Mouse (Mus musculus) midbrain, embryonic 13.5 days (tissue): ENCODE measurements around the gene Rab5if. TPM values are rescaled to one million over a fixed set of nuclear protein-coding genes. Genes with fewer than 3 reads are reported as not detected.
"Not testable (repeated sequence)": the region's sequence is repeated elsewhere in the genome, so short reads cannot be mapped to it uniquely, and the experiment has no call there.

Source experiments
- ATAC-seq: fragments of 200-750 bp; cut with Nextera tagmentation; 2 replicates; pipeline ENCODE4 v1.8.0; 2017; ENCODE audit warnings: mild to moderate bottlenecking, moderate TSS enrichment, moderate library complexity
- H3K27ac ChIP-seq: fragments of 300-500 bp; sonication (generic); 2 replicates; pipeline ENCODE4 v1.5.1; 2015; ENCODE audit warnings: inconsistent platforms, mild to moderate bottlenecking, moderate library complexity
- H3K27me3 ChIP-seq: fragments of 300-500 bp; sonication (generic); 2 replicates; pipeline ENCODE4 v1.6.1; 2015; ENCODE audit warnings: mild to moderate bottlenecking, inconsistent platforms
- H3K36me3 ChIP-seq: fragments of 300-500 bp; sonication (generic); 2 replicates; pipeline ENCODE4 v1.6.1; 2015; ENCODE audit warnings: mild to moderate bottlenecking, inconsistent platforms
- H3K4me1 ChIP-seq: fragments of 300-500 bp; sonication (generic); replicated peaks from 2 replicates; pipeline ENCODE4 v1.6.1; 2015; ENCODE audit warnings: inconsistent platforms
- H3K4me2 ChIP-seq: fragments of 300-500 bp; sonication (generic); replicated peaks from 2 replicates; pipeline ENCODE4 v1.6.1; 2015; ENCODE audit warnings: moderate library complexity, mild to moderate bottlenecking, inconsistent platforms
- H3K4me3 ChIP-seq: fragments of 300-500 bp; sonication (generic); replicated peaks from 2 replicates; pipeline ENCODE4 v1.5.1; 2015; ENCODE audit warnings: mild to moderate bottlenecking, inconsistent platforms
- H3K9ac ChIP-seq: fragments of 300-500 bp; sonication (generic); replicated peaks from 2 replicates; pipeline ENCODE4 v1.6.1; 2015; ENCODE audit warnings: mild to moderate bottlenecking, inconsistent platforms
- H3K9me3 ChIP-seq: fragments of 300-500 bp; sonication (generic); 2 replicates; pipeline ENCODE4 v1.6.1; 2016; ENCODE audit warnings: mild to moderate bottlenecking, inconsistent platforms
- WGBS: fragments of 180-500 bp; shearing (Covaris S2); methylation state at CpG from one replicate; pipeline ENCODE4 v1.1.7; 2015; 5-methylcytosine and 5-hydroxymethylcytosine counted together
- polyA plus RNA-seq: library from polyadenylated mRNA; unstranded; fragments of >200 nt; fragmentation: Nextera tagmentation; extraction: Ambion mirVana; gene quantifications from 2 replicates; pipeline ENCODE4 v1.2.1, GENCODE M21; 2015

The Rab5if gene
- polyA plus RNA-seq, 1 experiment from 2014 or later, result 158 TPM

DNA sequence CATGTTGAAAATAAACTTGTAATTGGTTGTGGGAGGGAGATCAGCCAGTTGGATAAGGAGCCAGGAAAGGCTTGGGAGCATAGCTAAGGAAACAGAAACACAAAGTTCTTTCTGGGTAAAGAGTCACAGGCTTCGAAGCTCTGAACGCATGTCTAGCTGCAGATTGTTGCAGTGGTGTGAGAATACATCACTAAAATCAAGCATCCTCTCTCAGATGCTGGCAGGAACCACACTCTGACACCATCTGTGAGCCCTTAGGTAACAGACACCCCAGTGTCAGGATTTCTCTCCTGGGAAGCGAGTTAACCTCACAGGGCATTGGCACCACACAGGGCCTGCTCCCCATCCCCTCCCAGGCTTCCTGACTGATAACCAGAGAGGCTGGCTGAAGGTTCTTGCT lies 52.6 kb downstream of the Rab5if start:
- Histone ChIP-seq H3K4me1 (no peaks in the 10 kb centered on the region), H3K4me3 (no peak overlapping the region), H3K36me3 (no peaks in the 10 kb centered on the region), H3K4me2 (no peak overlapping the region), H3K9ac (no peak overlapping the region), H3K27me3 (no peaks in the 10 kb centered on the region), H3K9me3 (no peaks in the 10 kb centered on the region), H3K27ac (no peak overlapping the region)
- ATAC-seq, result no peak
- WGBS, result 94% methylated on average over 3 of the region's 3 CpGs

DNA sequence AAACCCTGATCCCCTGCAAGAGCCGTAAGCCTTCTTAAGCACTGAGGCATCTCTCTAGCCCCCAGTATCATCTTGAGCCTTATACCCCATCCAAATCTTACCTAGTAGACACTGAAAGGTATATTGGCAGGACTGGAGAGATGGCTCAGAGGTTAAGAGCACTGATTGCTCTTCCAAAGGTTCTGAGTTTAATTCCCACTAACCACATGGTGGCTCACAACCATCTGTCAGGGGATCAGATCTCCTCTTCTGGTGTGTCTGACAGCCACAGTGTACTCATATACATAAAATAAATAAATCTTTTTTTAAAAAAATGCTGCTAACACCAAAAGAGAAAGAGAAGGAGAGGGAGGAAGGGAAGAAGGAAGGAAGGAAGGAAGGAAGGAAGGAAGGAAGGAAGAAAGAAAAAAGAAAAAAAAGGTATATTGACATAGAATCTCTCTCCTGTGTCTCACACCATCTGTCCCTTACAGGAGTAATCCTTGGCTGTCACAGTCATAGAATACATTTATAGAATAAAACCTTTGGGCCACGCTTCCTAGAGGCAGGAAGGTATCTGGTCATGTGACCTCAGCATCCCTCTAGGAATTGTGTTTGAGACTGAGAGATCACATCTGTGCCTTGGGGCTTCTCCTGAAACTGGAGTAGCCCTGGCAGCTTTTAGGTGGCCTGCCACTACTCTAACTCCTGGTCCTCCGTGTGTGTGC lies 53.6 kb downstream of the Rab5if start:
- H3K4me3 ChIP-seq, result no peak overlapping the region
- no peaks in the 10 kb centered on the region for H3K36me3 ChIP-seq
- WGBS, result 80% methylated on average over 3 of the region's 3 CpGs
- H3K27me3 ChIP-seq, result no peaks in the 10 kb centered on the region
- H3K4me1 ChIP-seq, result no peaks in the 10 kb centered on the region
- ATAC-seq, result no peak
- no peak overlapping the region for H3K4me2 ChIP-seq
- no peak overlapping the region for H3K9ac ChIP-seq
- no peaks in the 10 kb centered on the region for H3K9me3 ChIP-seq
- H3K27ac ChIP-seq, result no peak overlapping the region

DNA sequence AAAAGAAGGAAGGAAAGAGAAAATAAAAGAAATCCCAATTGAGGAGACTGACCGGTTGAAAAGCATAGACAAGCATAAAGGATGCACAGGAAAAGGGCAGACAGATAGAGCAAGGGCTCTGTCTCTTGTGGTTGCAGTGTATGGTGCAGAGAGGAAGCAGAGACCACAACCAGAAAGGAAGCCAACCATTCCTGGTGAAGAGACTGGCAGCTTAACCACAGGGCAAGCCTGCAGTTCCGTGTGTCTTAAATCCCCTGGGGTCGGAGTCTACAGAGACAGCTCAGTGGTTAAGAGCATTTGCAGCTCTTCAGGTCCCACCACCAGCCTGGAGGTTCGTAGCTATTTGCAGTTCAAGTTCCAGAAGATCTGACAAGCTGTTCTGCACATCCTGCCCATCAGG lies 55.6 kb downstream of the Rab5if start:
- no peaks in the 10 kb centered on the region for H3K27me3 ChIP-seq
- no peak overlapping the region for H3K4me3 ChIP-seq
- WGBS, result 72% methylated on average over 4 of the region's 4 CpGs
- H3K36me3 ChIP-seq, result no peaks in the 10 kb centered on the region
- no peak for ATAC-seq
- H3K9ac ChIP-seq, result no peak overlapping the region
- no peaks in the 10 kb centered on the region for H3K9me3 ChIP-seq
- H3K4me2 ChIP-seq, result no peak overlapping the region
- no peak overlapping the region for H3K27ac ChIP-seq
- no peaks in the 10 kb centered on the region for H3K4me1 ChIP-seq

DNA sequence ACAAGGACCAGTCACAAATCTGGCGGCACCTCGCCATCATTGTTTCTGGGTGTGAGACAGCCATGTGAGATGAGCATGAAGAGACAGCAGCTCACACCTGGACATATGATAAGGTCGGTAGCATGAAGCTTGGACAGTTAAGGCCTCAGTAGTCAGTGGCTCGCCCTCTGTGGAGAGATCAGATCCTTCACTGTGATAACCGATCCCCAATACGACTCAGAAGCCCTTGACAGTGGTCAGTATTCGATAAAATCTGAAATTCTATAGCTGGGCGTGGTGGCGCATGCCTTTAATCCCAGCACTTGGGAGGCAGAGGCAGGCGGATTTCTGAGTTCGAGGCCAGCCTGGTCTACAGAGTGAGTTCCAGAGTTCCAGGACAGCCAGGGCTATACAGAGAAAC lies 56.3 kb downstream of the Rab5if start:
- not testable (repeated sequence) for H3K4me1 ChIP-seq, H3K4me2 ChIP-seq, H3K27ac ChIP-seq, ATAC-seq, H3K9me3 ChIP-seq, H3K27me3 ChIP-seq, H3K4me3 ChIP-seq, H3K36me3 ChIP-seq, H3K9ac ChIP-seq
- WGBS, result 93% methylated on average over 11 of the region's 11 CpGs

DNA sequence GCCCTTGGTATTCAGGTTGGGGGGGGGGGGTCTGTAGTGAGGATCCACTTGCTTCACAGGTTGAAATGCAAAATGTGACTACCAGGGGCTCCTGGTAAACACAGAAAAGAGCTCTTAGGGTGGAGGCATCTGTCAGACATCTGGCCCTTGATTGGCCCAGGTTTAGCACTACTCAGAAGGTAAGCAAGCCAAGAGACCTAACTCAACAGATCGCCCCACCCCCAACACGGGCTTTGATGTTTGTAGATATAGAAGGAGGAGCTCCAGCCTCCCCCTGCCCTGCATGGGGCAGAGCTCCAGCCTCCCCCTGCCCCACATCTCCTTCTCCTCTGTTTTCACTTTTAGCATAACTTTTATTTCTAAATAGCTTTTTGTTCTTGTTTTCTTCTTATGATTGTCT lies 56.9 kb downstream of the Rab5if start:
- no peak overlapping the region for H3K4me2 ChIP-seq
- no peak overlapping the region for H3K4me3 ChIP-seq
- no peak for ATAC-seq
- H3K36me3 ChIP-seq, result no peaks in the 10 kb centered on the region
- 74% methylated on average over 2 of the region's 2 CpGs for WGBS
- H3K27me3 ChIP-seq, result no peaks in the 10 kb centered on the region
- H3K27ac ChIP-seq, result no peak overlapping the region
- no peak overlapping the region for H3K9ac ChIP-seq
- H3K9me3 ChIP-seq, result no peaks in the 10 kb centered on the region
- H3K4me1 ChIP-seq, result no peaks in the 10 kb centered on the region

DNA sequence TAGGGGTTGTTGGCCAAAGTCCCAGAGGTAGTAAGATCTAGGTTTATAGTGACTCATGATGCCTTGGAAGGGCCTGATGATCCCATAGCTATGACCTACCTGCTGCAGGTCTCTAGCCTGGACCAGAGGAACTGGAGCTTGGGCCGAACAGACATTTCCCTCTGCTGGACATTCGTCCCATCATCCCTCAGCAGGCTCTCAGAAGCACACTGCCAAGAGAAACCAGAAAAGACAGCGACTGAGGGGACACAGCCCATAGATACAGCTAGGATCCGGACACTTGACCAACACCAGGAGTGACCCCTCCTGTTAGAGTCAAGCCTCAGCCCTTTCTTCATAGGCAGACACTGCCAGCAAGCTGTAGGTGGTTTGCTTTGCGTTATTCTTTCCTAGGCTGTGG lies 60.1 kb downstream of the Rab5if start:
- no peaks in the 10 kb centered on the region for H3K27me3 ChIP-seq
- peaks cover 4% of the 10 kb centered on the region; the same call in 1 of the 2 replicates for H3K4me1 ChIP-seq
- no peak overlapping the region for H3K4me2 ChIP-seq
- H3K4me3 ChIP-seq, result no peak overlapping the region
- no peak overlapping the region for H3K9ac ChIP-seq
- 85% methylated on average over 5 of the region's 5 CpGs for WGBS
- no peak for ATAC-seq
- peaks cover 18% of the 10 kb centered on the region; the same call in 1 of the 2 replicates for H3K36me3 ChIP-seq
- H3K9me3 ChIP-seq, result no peaks in the 10 kb centered on the region
- H3K27ac ChIP-seq, result no peak overlapping the region

Other genes starting within 250 kb of the Rab5if start
- gene Dlgap4, start 249.4 kb upstream of the Rab5if start, polyA plus RNA-seq, result 242 and 244 TPM in 2 replicates
- gene Myl9, start 87.7 kb upstream of the Rab5if start, polyA plus RNA-seq, result 33.0 and 37.4 TPM in 2 replicates
- gene Tgif2, start 23.1 kb upstream of the Rab5if start, polyA plus RNA-seq, result 35.2 and 44.5 TPM in 2 replicates
- gene 4930518I15Rik, start 5.2 kb upstream of the Rab5if start, polyA plus RNA-seq, result 13.0 and 15.4 TPM in 2 replicates
- 0.15 and 0.27 TPM in 2 replicates for gene Sla2, start 24.1 kb downstream of the Rab5if start, polyA plus RNA-seq
- gene Ndrg3, start 128.9 kb downstream of the Rab5if start, polyA plus RNA-seq, result 81.4 and 81.6 TPM in 2 replicates
- 18.0 and 18.7 TPM in 2 replicates for gene Dsn1, start 144.0 kb downstream of the Rab5if start, polyA plus RNA-seq
- gene Soga1, start 216.1 kb downstream of the Rab5if start, polyA plus RNA-seq, result 6.2 and 6.4 TPM in 2 replicates
- not detected in 2 replicates for gene Tldc2, start 223.9 kb downstream of the Rab5if start, polyA plus RNA-seq